Mouse (Mus musculus) midbrain, embryonic 13.5 days (tissue): ENCODE data around the gene Tufm. TPM values are rescaled to one million over a fixed set of nuclear protein-coding genes. Genes with fewer than 3 reads are reported as not detected.

Source experiments
- ATAC-seq: fragments of 200-750 bp; cut with Nextera tagmentation; 2 replicates; pipeline ENCODE4 v1.8.0; 2017; ENCODE audit warnings: mild to moderate bottlenecking, moderate TSS enrichment, moderate library complexity
- H3K27ac ChIP-seq: fragments of 300-500 bp; sonication (generic); 2 replicates; pipeline ENCODE4 v1.5.1; 2015; ENCODE audit warnings: inconsistent platforms, mild to moderate bottlenecking, moderate library complexity
- H3K27me3 ChIP-seq: fragments of 300-500 bp; sonication (generic); 2 replicates; pipeline ENCODE4 v1.6.1; 2015; ENCODE audit warnings: mild to moderate bottlenecking, inconsistent platforms
- H3K36me3 ChIP-seq: fragments of 300-500 bp; sonication (generic); 2 replicates; pipeline ENCODE4 v1.6.1; 2015; ENCODE audit warnings: mild to moderate bottlenecking, inconsistent platforms
- H3K4me1 ChIP-seq: fragments of 300-500 bp; sonication (generic); replicated peaks from 2 replicates; pipeline ENCODE4 v1.6.1; 2015; ENCODE audit warnings: inconsistent platforms
- H3K4me2 ChIP-seq: fragments of 300-500 bp; sonication (generic); replicated peaks from 2 replicates; pipeline ENCODE4 v1.6.1; 2015; ENCODE audit warnings: moderate library complexity, mild to moderate bottlenecking, inconsistent platforms
- H3K4me3 ChIP-seq: fragments of 300-500 bp; sonication (generic); replicated peaks from 2 replicates; pipeline ENCODE4 v1.5.1; 2015; ENCODE audit warnings: mild to moderate bottlenecking, inconsistent platforms
- H3K9ac ChIP-seq: fragments of 300-500 bp; sonication (generic); replicated peaks from 2 replicates; pipeline ENCODE4 v1.6.1; 2015; ENCODE audit warnings: mild to moderate bottlenecking, inconsistent platforms
- H3K9me3 ChIP-seq: fragments of 300-500 bp; sonication (generic); 2 replicates; pipeline ENCODE4 v1.6.1; 2016; ENCODE audit warnings: mild to moderate bottlenecking, inconsistent platforms
- WGBS: fragments of 180-500 bp; shearing (Covaris S2); methylation state at CpG from one replicate; pipeline ENCODE4 v1.1.7; 2015; 5-methylcytosine and 5-hydroxymethylcytosine counted together
- polyA plus RNA-seq: library from polyadenylated mRNA; unstranded; fragments of >200 nt; fragmentation: Nextera tagmentation; extraction: Ambion mirVana; gene quantifications from 2 replicates; pipeline ENCODE4 v1.2.1, GENCODE M21; 2015

Gene Tufm
- polyA plus RNA-seq, 1 experiment from 2014 or later: 117 TPM

- H3K4me1 ChIP-seq: no peaks in the 10 kb centered on the region
- no peak overlapping the region for H3K4me2 ChIP-seq
- no peak overlapping the region for H3K27ac ChIP-seq
- WGBS: 94% methylated on average over 5 of the region's 5 CpGs
- no peaks in the 10 kb centered on the region; the same call in 1 of the 2 replicates for H3K27me3 ChIP-seq
- peaks cover 57% of the 10 kb centered on the region for H3K36me3 ChIP-seq
- no peak overlapping the region for H3K9ac ChIP-seq
- ATAC-seq: no peak
- H3K9me3 ChIP-seq: no peaks in the 10 kb centered on the region
- no peak overlapping the region for H3K4me3 ChIP-seq
These were observed 20.5 kb upstream of the Tufm start for GRCm38 (mm10) chr7:126466707-126467106.

GRCm38 (mm10) chr7:126467271-126467670 is 19.9 kb upstream of the Tufm start:
- Histone ChIP-seq H3K9ac (no peak overlapping the region), H3K4me2 (no peak overlapping the region), H3K27me3 (no peaks in the 10 kb centered on the region), H3K36me3 (peaks cover 63% of the 10 kb centered on the region), H3K4me3 (no peak overlapping the region), H3K27ac (no peak overlapping the region), H3K9me3 (no peaks in the 10 kb centered on the region), H3K4me1 (no peaks in the 10 kb centered on the region)
- WGBS: 70% methylated on average over 5 of the region's 5 CpGs
- ATAC-seq: 0 out of 2 replicates have a peak, but pooled peaks have one; percentile 62

- Histone ChIP-seq H3K36me3 (peaks cover 70% of the 10 kb centered on the region), H3K9ac (no peak overlapping the region), H3K4me3 (no peak overlapping the region), H3K4me1 (peaks cover 5% of the 10 kb centered on the region), H3K27me3 (no peaks in the 10 kb centered on the region), H3K4me2 (no peak overlapping the region), H3K9me3 (no peaks in the 10 kb centered on the region), H3K27ac (no peak overlapping the region)
- no peak for ATAC-seq
- WGBS: 95% methylated on average over 18 of the region's 18 CpGs
These were observed 19.1 kb upstream of the Tufm start for GRCm38 (mm10) chr7:126467834-126468627.

DNA sequence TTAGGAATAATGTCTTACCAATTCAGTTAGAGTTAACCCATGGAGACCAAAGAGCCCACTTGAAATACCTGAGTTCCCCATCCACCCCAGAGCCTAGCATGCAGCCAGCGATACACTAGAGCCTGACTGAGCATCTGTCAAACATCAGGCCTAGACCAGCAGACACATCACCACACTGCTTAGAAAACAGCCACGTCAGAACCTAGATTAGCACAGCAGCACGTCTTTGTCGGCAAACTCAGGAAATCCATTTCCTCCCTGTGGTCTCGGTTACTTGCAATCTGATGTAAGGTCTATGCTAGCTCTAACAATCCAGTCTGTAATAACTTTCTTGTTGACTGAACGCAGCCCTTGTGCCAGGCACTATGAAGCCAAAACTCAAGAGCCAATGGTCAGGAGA is 17.1 kb upstream of the Tufm start:
- Histone ChIP-seq H3K36me3 (peaks cover 72% of the 10 kb centered on the region), H3K27ac (no peak overlapping the region), H3K27me3 (no peaks in the 10 kb centered on the region), H3K9ac (no peak overlapping the region), H3K4me1 (peaks cover 20% of the 10 kb centered on the region), H3K4me3 (no peak overlapping the region), H3K4me2 (no peak overlapping the region), H3K9me3 (no peaks in the 10 kb centered on the region)
- 88% methylated on average over 6 of the region's 6 CpGs for WGBS
- ATAC-seq: no peak

DNA sequence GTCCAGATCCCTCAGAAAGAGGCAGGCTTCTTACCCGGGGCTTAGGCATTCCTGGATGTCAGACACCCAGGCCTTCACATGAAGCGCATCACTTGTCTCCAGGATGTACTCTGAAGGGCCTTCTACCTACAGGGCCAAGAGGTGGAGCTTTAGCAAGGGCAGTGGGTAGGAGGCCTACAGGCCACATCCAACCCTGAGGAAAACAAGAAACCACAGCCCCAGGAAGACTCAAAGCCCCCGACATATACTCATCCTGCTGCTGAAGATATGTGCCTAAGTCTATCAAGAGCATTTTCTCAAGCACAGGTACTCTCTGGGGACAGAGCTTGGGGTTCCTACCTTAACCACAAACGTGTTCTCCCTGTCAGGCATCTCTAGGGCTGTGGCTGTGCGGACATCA is 15.8 kb upstream of the Tufm start:
- Histone ChIP-seq H3K9ac (no peak overlapping the region), H3K36me3 (peaks cover 68% of the 10 kb centered on the region), H3K27ac (no peak overlapping the region), H3K9me3 (no peaks in the 10 kb centered on the region), H3K4me2 (no peak overlapping the region), H3K27me3 (no peaks in the 10 kb centered on the region), H3K4me1 (peaks cover 28% of the 10 kb centered on the region), H3K4me3 (no peak overlapping the region)
- ATAC-seq: no peak
- 92% methylated on average over 5 of the region's 5 CpGs for WGBS

- H3K9ac ChIP-seq: no peak overlapping the region
- no peak for ATAC-seq
- H3K9me3 ChIP-seq: no peaks in the 10 kb centered on the region
- peaks cover 63% of the 10 kb centered on the region for H3K36me3 ChIP-seq
- peaks cover 28% of the 10 kb centered on the region for H3K4me1 ChIP-seq
- H3K27ac ChIP-seq: no peak overlapping the region
- H3K27me3 ChIP-seq: no peaks in the 10 kb centered on the region
- H3K4me3 ChIP-seq: no peak overlapping the region
- no peak overlapping the region for H3K4me2 ChIP-seq
- 83% methylated on average over 4 of the region's 4 CpGs for WGBS
These were observed 15.3 kb upstream of the Tufm start for GRCm38 (mm10) chr7:126471853-126472252.

DNA sequence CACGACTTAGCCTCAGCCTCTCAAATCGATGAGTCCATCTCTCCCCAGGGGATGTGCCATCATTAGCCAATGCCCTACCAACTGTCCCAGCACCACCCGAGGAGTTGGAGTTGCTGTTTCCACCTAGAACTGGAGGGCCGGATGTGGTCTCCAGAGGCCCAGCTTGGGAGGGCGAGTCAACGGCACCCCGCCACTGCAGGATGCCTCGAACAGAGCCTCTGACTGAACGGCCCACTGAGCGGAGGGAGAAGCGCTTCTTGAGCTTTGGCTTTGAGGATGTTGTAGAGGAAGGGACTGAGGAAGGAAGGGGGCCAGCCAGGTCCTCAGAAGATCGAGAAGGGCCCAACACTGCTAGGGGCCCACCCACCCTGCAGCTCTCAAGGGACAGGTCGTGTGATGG is 14.9 kb upstream of the Tufm start:
- H3K27me3 ChIP-seq: no peaks in the 10 kb centered on the region
- H3K4me1 ChIP-seq: peaks cover 28% of the 10 kb centered on the region
- no peak overlapping the region for H3K4me3 ChIP-seq
- no peak overlapping the region for H3K4me2 ChIP-seq
- ATAC-seq: no peak
- H3K36me3 ChIP-seq: peaks cover 59% of the 10 kb centered on the region
- H3K9me3 ChIP-seq: no peaks in the 10 kb centered on the region
- 89% methylated on average over 13 of the region's 13 CpGs for WGBS
- H3K27ac ChIP-seq: no peak overlapping the region
- H3K9ac ChIP-seq: no peak overlapping the region

GRCm38 (mm10) chr7:126472713-126473112 is 14.4 kb upstream of the Tufm start:
- H3K4me3 ChIP-seq: no peak overlapping the region
- ATAC-seq: no peak
- no peaks in the 10 kb centered on the region for H3K9me3 ChIP-seq
- no peak overlapping the region for H3K9ac ChIP-seq
- H3K36me3 ChIP-seq: peaks cover 55% of the 10 kb centered on the region
- no peak overlapping the region for H3K27ac ChIP-seq
- 95% methylated on average over 16 of the region's 16 CpGs for WGBS
- H3K4me2 ChIP-seq: no peak overlapping the region
- H3K4me1 ChIP-seq: peaks cover 28% of the 10 kb centered on the region
- H3K27me3 ChIP-seq: no peaks in the 10 kb centered on the region

DNA sequence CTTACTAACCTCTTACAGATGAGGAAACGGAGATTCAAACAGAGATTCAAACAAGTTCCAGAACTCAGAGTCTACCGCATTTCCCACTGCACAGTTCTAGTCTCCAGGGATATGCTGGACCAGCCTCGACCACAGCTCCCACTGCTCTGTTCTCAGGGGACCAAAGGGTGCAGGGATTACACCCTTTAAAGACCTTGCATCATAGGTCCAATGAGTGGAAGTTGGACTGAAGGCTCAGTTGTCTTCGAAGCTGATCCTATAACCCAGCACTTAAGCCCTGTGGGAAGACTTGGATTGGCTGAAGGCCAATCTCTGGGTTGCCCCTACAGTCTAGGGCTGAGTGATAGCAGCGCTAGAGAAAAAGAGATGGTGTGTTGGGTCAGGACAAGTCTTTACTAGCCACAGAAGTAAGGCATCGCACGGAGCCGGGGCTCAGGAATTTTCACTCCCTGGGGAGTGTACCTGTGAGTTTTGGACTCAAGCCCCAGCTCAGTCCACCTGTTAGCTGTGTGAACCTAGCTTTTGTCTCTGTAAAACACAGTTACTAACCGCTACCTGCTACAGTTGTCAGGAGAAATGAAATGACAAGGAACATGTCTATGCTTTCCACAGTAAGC is 13.6 kb upstream of the Tufm start:
- WGBS: 92% methylated on average over 9 of the region's 9 CpGs
- no peak for ATAC-seq
- H3K9ac ChIP-seq: peak overlapping the region; percentile 94

DNA sequence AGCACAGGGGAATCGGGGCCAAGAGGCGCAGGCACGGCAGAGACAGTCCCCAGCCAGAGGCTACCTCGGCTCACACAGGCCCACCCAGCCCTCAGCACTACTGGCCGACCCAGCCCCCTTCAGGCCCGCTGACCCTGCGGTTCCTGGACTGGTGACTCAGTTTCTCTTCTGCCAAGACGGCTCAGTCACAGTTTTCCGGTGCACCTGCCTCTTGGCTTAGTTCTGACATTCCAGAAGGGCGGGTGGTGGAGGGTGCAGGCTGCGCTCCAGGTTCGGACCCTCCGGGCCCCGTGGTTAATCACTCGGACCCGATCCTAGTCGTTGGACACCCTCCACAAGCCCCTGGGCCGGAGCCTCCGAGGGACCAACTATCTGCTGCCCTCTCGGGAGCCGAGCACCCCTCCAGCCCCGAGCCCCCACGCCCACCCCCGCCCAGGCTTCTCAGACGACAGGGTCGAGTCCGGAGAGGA is 12.6 kb upstream of the Tufm start:
- Histone ChIP-seq H3K4me1 (peaks cover 28% of the 10 kb centered on the region), H3K36me3 (peaks cover 36% of the 10 kb centered on the region), H3K4me3 (peak overlapping the region; percentile 92), H3K27me3 (no peaks in the 10 kb centered on the region), H3K27ac (peak overlapping the region; percentile 96), H3K9ac (peak overlapping the region; percentile 94), H3K9me3 (no peaks in the 10 kb centered on the region), H3K4me2 (peak overlapping the region; percentile 97)
- peak; percentile 69 for ATAC-seq
- 2% methylated on average over 27 of the region's 27 CpGs for WGBS

More for the DNA sequence above, 13.6 kb upstream of the Tufm start:
- H3K4me2 ChIP-seq: peak overlapping the region; percentile 97
- H3K4me1 ChIP-seq: peaks cover 28% of the 10 kb centered on the region
- peak overlapping the region; percentile 92 for H3K4me3 ChIP-seq
- H3K27ac ChIP-seq: no peak overlapping the region; the same call in 1 of the 2 replicates
- no peaks in the 10 kb centered on the region for H3K27me3 ChIP-seq
- H3K9me3 ChIP-seq: no peaks in the 10 kb centered on the region
- H3K36me3 ChIP-seq: peaks cover 46% of the 10 kb centered on the region

DNA sequence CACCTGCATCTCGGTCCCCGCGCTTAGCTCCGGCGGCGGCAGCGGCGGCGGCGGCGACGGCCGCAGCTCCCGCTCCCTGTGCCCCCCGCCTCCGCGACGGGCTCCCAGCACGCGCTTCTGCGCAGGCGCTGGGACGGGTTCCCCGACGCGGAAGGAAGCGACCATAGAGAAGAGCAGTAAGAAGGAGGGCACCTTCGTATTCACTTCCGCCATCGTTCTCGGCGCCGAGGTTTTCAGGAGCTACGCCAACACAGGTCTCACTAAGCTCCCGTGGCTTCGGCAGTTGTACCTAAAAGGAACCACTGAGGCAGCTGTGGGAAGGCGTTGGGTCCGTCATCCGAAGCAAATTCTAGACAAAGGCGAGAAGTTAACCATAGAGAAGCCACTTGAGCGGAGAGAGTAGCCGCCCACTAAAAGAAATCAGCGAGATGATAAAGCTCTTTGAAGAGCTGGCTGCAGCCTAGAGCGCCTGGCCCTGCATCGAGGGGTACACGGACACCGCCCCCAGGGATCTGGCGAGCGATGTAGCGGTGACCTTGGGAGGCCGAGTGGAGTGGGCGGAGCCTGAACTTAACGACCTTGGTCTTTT is 12.1 kb upstream of the Tufm start, which contains the start of gene Sh2b1:
Gene Sh2b1, minus strand, starts transcription at position 432 of the 589 bp plus-strand sequence.
- Histone ChIP-seq H3K36me3 (peaks cover 31% of the 10 kb centered on the region), H3K9ac (peak within 1 kb of the TSS; percentile 94), H3K4me3 (peak within 1 kb of the TSS; percentile 92), H3K9me3 (no peaks in the 10 kb centered on the region), H3K4me1 (peaks cover 28% of the 10 kb centered on the region), H3K27ac (peak within 1 kb of the TSS; percentile 96), H3K27me3 (no peaks in the 10 kb centered on the region), H3K4me2 (peak within 1 kb of the TSS; percentile 97)
- WGBS: under 1% methylated on average over 47 of the region's 53 CpGs
- ATAC-seq: peak; percentile 94

GRCm38 (mm10) chr7:126481699-126482098 is 5.5 kb upstream of the Tufm start:
- H3K4me3 ChIP-seq: no peak overlapping the region
- H3K36me3 ChIP-seq: no peaks in the 10 kb centered on the region
- no peaks in the 10 kb centered on the region for H3K27me3 ChIP-seq
- ATAC-seq: no peak
- no peak overlapping the region for H3K9ac ChIP-seq
- no peak overlapping the region for H3K27ac ChIP-seq
- H3K4me1 ChIP-seq: peaks cover 6% of the 10 kb centered on the region; the same call in 1 of the 2 replicates
- H3K4me2 ChIP-seq: no peak overlapping the region
- H3K9me3 ChIP-seq: peaks cover 5% of the 10 kb centered on the region; the same call in 1 of the 2 replicates
- WGBS: 26% methylated on average over 5 of the region's 5 CpGs
